Mouse (Mus musculus) E14TG2a.4 (cell line): ENCODE data around the gene Ccdc85b.

Experiments used
- CTCF ChIP-seq: conservative IDR thresholded peaks from 2 replicates; pipeline ENCODE4 v1.5.1; 2014; ENCODE audit warnings: low read length
- NANOG ChIP-seq: IDR thresholded peaks from 2 replicates; pipeline ENCODE4 v1.6.1; 2014; ENCODE audit warnings: borderline replicate concordance, low read length, mixed read lengths

DNA sequence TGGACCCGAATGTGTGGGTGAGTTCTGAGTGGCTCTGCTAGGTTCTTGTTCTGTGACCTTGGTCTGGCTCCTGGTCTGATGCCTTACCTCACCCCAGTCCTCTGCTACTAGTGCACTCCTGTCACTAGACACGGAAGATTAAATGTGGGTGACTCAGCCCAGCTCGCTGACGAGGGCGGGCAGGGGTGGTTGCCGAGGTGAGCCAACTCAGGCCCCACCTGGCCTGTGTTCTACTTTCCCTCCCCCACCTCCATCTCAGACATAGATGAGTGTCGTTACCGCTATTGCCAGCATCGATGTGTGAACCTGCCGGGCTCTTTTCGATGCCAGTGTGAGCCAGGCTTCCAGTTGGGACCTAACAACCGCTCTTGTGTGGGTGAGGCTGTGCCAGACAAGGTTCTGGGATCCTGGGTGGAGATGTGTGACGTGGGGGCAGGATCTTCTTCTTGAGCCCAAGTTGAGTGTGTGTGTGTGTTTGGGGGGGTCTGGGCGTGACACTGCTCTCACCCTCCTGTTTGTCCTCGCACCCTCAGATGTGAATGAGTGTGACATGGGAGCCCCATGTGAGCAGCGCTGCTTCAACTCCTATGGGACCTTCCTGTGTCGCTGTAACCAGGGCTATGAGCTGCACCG is 20.1 kb upstream of the Ccdc85b start:
- TF ChIP-seq CTCF (no peak), NANOG (no peak)
